Mouse (Mus musculus) liver, postnatal 0 days (tissue): ENCODE measurements around the gene Kri1. TPM values are rescaled to one million over a fixed set of nuclear protein-coding genes. Genes with fewer than 3 reads are reported as not detected.
"Not testable (repeated sequence)": the region's sequence is repeated elsewhere in the genome, so short reads cannot be mapped to it uniquely, and the experiment has no call there.

Experiments used
- ATAC-seq: fragments of 200-750 bp; cut with Nextera tagmentation; 2 replicates; pipeline ENCODE4 v1.8.0; 2017; ENCODE audit warnings: mild to moderate bottlenecking, moderate library complexity
- DNase-seq: peaks from one replicate; pipeline ENCODE4 v3.0.0-alpha.2; 2016
- H3K27ac ChIP-seq: fragments of 300-500 bp; sonication (generic); 2 replicates; pipeline ENCODE4 v1.5.1; 2014; ENCODE audit warnings: antibody characterized with exemption, moderate library complexity, mild to moderate bottlenecking, low read depth
- H3K27me3 ChIP-seq: fragments of 300-500 bp; sonication (generic); 2 replicates; pipeline ENCODE4 v1.6.1; 2014; ENCODE audit warnings: low read length, control low read depth, mixed read lengths; ENCODE audit not compliant: insufficient read depth
- H3K36me3 ChIP-seq: fragments of 300-500 bp; sonication (generic); replicated peaks from 2 replicates; pipeline ENCODE4 v1.6.1; 2014; ENCODE audit warnings: mild to moderate bottlenecking, control low read depth, low read length, moderate library complexity, mixed read lengths; ENCODE audit not compliant: insufficient read depth
- H3K4me1 ChIP-seq: fragments of 300-500 bp; sonication (generic); 2 replicates; pipeline ENCODE4 v1.6.1; 2014; ENCODE audit warnings: antibody characterized with exemption, mild to moderate bottlenecking, control low read depth; ENCODE audit not compliant: insufficient read depth
- H3K4me2 ChIP-seq: fragments of 300-500 bp; sonication (generic); 2 replicates; pipeline ENCODE4 v1.6.1; 2014; ENCODE audit warnings: low read depth, mild to moderate bottlenecking, low read length, moderate library complexity, mixed read lengths
- H3K4me3 ChIP-seq: fragments of 300-500 bp; sonication (generic); 2 replicates; pipeline ENCODE4 v1.5.1; 2014; ENCODE audit warnings: low read depth, low read length
- H3K9ac ChIP-seq: fragments of 300-500 bp; sonication (generic); replicated peaks from 2 replicates; pipeline ENCODE4 v1.6.1; 2014; ENCODE audit warnings: mild to moderate bottlenecking, moderate library complexity
- H3K9me3 ChIP-seq: fragments of 300-500 bp; sonication (generic); 2 replicates; pipeline ENCODE4 v1.6.1; 2016; ENCODE audit warnings: mild to moderate bottlenecking, control low read depth, low read length, mixed read lengths
- CTCF ChIP-seq: sonication (generic); IDR thresholded peaks from 2 replicates; pipeline ENCODE4 v1.5.1; 2016; ENCODE audit warnings: antibody characterized with exemption, low read depth
- EP300 ChIP-seq: IDR thresholded peaks from 2 replicates; pipeline ENCODE4 v1.6.1; 2016; ENCODE audit warnings: antibody characterized with exemption, low read depth, mild to moderate bottlenecking
- WGBS: fragments of 180-500 bp; shearing (Covaris S2); extraction: QIAGEN DNeasy Blood & Tissue Kit; methylation state at CpG from one replicate; pipeline ENCODE4 v1.1.7; 2014; ENCODE audit not compliant: insufficient replicate concordance; 5-methylcytosine and 5-hydroxymethylcytosine counted together
- polyA plus RNA-seq: library from polyadenylated mRNA; unstranded; fragments of >200 nt; fragmentation: Nextera tagmentation; extraction: Ambion mirVana; gene quantifications from 2 replicates; pipeline ENCODE4 v1.2.1, GENCODE M21; 2015

The Kri1 gene
- polyA plus RNA-seq, 1 experiment from 2014 or later = 5.3 TPM

DNA sequence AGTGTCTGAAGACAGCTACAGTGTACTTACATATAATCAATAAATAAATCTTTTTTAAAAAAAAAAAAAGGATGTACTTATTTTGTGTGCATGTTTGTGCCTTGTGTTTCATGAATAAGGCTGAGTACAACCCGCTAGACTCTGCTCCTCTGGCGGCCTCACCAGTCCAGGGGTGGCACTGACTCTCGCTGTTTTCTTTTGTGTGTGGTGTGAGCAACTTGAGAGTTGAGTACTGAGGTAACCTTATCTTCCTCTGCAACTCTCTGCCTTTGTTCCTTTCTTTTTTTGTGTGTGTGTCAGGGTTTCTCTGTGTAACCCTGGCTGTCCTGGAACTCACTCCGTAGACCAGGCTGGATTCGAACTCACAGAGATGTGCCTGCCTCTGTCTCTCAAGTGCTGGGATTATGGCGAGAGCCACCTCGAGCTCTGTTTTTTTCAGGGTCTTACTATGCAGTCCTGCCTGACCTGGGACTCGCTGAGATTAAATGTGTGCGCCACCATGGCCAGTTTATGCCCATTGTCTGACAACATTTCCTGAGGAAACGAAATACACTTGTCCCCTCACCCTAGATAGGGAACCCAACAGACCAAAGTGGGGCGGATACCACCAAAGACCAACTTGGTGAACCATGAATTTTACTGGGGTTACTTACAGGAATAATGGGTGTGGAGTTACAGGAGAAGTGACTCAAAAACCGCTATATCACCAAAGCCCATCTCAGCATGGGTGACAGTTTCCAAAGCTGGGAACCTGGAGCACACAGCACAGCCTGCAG lies 43.8 kb upstream of the Kri1 start:
- DNase-seq = no peak
- Histone ChIP-seq H3K27ac (no peak overlapping the region), H3K4me2 (no peak overlapping the region), H3K9ac (no peak overlapping the region), H3K9me3 (no peaks in the 10 kb centered on the region), H3K4me1 (peaks cover 32% of the 10 kb centered on the region), H3K27me3 (no peaks in the 10 kb centered on the region), H3K36me3 (no peaks in the 10 kb centered on the region), H3K4me3 (no peak overlapping the region)
- ATAC-seq = no peak
- TF ChIP-seq CTCF (no peak), EP300 (no peak)
- 54% methylated on average over 12 of the region's 12 CpGs for WGBS

DNA sequence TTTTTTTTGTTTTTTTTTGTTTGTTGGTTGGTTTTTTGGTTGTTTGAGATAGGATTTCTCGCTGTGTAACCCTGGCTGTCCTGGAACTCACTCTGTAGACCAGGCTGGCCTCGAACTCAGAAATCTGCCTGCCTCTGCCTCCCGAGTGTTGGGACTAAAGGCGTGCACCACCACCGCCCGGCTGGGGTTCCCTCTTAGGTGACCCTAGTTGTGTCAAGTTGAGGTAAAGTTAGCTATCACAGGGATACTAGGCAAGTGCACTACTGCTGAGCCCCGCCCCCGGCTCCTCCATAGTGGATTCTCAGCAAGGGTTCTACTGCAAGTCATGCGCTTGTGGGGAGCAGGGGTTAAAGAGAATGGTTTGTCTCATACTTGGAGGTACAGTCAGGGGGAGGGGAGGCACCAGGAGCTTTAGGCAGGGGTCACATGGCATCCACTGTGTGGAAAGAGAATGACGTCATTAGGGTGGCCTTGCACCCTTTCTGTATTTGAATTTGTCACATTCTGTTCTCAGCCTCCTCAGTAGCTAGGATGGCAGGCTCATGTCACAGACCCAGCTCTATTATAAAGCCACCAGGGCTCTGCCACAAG lies 42.0 kb upstream of the Kri1 start:
- 82% methylated on average over 10 of the region's 10 CpGs for WGBS
- peak; percentile 48; the same call in 1 of the 2 replicates for ATAC-seq

DNA sequence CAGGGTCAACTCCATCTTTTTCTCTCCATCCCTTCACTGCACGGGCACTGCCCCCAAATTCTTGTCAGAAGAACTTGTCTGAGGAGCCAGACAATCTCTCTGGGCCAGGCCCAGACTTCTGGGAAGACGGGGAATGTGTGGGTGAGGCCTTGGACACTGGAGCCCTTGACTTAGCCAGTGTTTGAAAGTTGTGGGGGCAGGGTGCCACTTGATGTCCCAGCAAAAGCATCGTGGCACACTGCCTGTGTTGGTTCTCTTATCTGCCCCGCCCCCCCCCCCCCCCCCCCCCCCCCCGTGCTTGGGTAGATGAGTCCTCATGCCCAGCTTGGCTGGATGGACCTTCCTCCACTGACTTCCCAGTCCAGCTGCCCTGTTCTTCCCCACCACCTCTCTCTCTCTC lies 41.3 kb upstream of the Kri1 start:
- H3K36me3 ChIP-seq = no peaks in the 10 kb centered on the region
- no peak overlapping the region for H3K27ac ChIP-seq
- no peak overlapping the region for H3K4me2 ChIP-seq
- no peaks in the 10 kb centered on the region for H3K27me3 ChIP-seq
- peaks cover 32% of the 10 kb centered on the region for H3K4me1 ChIP-seq
- H3K9ac ChIP-seq = no peak overlapping the region
- ATAC-seq (no peak), DNase-seq (no peak)
- H3K4me3 ChIP-seq = no peak overlapping the region
- no peak for TF ChIP-seq EP300
- TF ChIP-seq CTCF = no peak
- no peaks in the 10 kb centered on the region for H3K9me3 ChIP-seq
- 44% methylated on average over 3 of the region's 5 CpGs for WGBS

More for the DNA sequence above, 42.0 kb upstream of the Kri1 start:
- TF ChIP-seq EP300 (no peak), CTCF (no peak)
- peaks cover 32% of the 10 kb centered on the region for H3K4me1 ChIP-seq
- no peak overlapping the region for H3K4me2 ChIP-seq
- no peak overlapping the region for H3K27ac ChIP-seq
- DNase-seq = no peak
- no peaks in the 10 kb centered on the region for H3K27me3 ChIP-seq
- no peaks in the 10 kb centered on the region for H3K36me3 ChIP-seq
- H3K9ac ChIP-seq = no peak overlapping the region
- no peak overlapping the region for H3K4me3 ChIP-seq
- no peaks in the 10 kb centered on the region for H3K9me3 ChIP-seq

DNA sequence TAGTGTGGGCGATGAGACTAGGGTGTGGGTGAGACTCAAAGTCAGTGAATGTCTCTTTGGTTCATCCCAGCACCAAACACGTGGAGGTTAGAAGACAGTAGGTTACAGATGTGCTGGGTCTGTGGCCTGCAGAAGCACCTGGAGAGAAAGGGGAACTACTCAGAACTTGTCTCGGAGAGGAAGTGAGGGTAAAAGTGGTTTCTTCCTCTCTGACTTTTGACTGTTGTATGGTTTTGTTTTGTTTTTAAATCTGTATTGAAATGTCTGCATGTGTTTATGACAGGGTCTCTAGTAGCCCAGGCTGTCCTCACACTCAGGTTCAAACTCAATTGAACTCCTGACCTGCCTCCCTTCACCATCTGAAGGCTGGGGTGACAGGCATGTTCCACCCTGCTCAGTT lies 40.3 kb upstream of the Kri1 start:
- Histone ChIP-seq H3K4me2 (0 out of 2 replicates have a peak overlapping the region, but pooled peaks have one; percentile 32), H3K9me3 (no peaks in the 10 kb centered on the region), H3K4me3 (no peak overlapping the region; the same call in 1 of the 2 replicates), H3K27me3 (no peaks in the 10 kb centered on the region), H3K4me1 (peaks cover 32% of the 10 kb centered on the region), H3K27ac (peak overlapping the region; percentile 66), H3K36me3 (no peaks in the 10 kb centered on the region; the same call in 1 of the 2 replicates), H3K9ac (no peak overlapping the region)
- 25% methylated on average over 3 of the region's 3 CpGs for WGBS
- DNase-seq = no peak
- TF ChIP-seq EP300 (no peak), CTCF (no peak)
- peak; percentile 35; the same call in 1 of the 2 replicates for ATAC-seq

DNA sequence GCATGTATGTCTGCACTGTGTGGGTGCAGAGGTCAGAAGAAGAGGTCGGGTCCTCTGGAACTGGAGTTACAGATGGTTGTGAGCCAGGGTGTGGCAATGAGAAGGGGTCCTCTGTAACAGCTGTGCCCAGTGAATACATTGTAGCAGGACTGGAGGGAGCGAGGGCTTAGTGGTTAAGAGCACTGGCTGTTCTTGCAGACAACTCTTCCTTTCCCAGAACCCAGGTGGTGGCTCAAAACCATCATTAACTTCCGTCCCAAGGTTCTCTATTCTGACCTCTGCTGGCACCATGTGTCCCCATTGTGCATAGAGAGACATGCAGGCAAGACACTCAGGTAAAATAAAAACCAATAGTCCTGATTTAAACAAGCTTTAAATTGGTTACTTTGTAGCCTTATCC lies 39.8 kb upstream of the Kri1 start:
- Histone ChIP-seq H3K4me3 (no peak overlapping the region; the same call in 1 of the 2 replicates), H3K4me2 (0 out of 2 replicates have a peak overlapping the region, but pooled peaks have one; percentile 27), H3K9me3 (no peaks in the 10 kb centered on the region), H3K9ac (no peak overlapping the region), H3K27ac (peak overlapping the region; percentile 66), H3K27me3 (no peaks in the 10 kb centered on the region), H3K4me1 (peaks cover 27% of the 10 kb centered on the region), H3K36me3 (no peaks in the 10 kb centered on the region; the same call in 1 of the 2 replicates)
- 32% methylated on average over 3 of the region's 3 CpGs for WGBS
- no peak for DNase-seq
- ATAC-seq = no peak
- peak; percentile 31; the same call in 1 of the 2 replicates for TF ChIP-seq CTCF
- TF ChIP-seq EP300 = no peak

DNA sequence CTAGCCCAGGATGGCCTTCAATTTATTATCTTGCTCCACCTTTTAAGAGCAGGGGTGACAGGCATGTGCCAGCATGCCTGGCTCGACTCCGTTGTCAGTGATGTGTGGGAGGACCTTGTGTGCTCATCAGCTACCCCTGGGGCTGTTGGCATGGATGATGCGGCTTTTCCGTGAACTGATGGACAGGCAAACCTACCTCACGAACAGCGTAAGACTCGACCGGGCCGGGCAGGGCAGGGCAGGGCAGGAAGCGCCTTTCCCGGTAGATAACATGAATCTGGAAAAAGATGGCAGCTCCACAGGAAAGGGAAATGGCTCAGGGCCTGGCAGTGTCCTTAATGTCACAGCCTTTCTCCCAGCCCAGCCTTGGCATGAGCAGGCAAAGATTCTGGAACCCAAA lies 36.5 kb upstream of the Kri1 start:
- H3K9me3 ChIP-seq = no peaks in the 10 kb centered on the region

DNA sequence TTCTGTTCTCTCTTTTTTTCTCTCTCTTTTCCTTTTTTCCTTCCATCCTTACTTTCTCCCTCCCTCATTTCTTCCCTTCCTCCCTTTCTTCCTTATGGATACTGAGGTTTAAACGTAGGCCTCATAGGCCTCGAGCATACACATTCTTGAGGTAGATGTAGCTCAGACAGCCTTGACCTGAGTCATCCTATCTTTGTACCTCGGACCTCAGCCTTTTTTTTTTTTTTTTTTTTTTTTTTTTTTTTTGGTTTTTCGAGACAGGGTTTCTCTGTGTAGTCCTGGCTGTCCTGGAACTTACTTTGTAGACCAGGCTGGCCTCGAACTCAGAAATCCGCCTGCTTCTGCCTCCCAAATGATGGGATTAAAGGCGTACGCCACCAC lies 35.1 kb upstream of the Kri1 start:
- H3K9ac ChIP-seq, H3K9me3 ChIP-seq, H3K4me3 ChIP-seq, ATAC-seq, H3K36me3 ChIP-seq, H3K27ac ChIP-seq, H3K27me3 ChIP-seq, DNase-seq: not testable (repeated sequence)
- Histone ChIP-seq H3K4me2 (0 out of 2 replicates have a peak overlapping the region, but pooled peaks have one; percentile 11), H3K4me1 (peaks cover 28% of the 10 kb centered on the region)
- 69% methylated on average over 8 of the region's 8 CpGs for WGBS

More for the DNA sequence above, 36.5 kb upstream of the Kri1 start:
- ATAC-seq (no peak), DNase-seq (no peak)
- Histone ChIP-seq H3K4me2 (no peak overlapping the region), H3K27me3 (no peaks in the 10 kb centered on the region), H3K36me3 (no peaks in the 10 kb centered on the region; the same call in 1 of the 2 replicates), H3K27ac (no peak overlapping the region), H3K9ac (no peak overlapping the region), H3K4me1 (peaks cover 34% of the 10 kb centered on the region), H3K4me3 (no peak overlapping the region)
- WGBS = 60% methylated on average over 11 of the region's 11 CpGs
- TF ChIP-seq EP300 = no peak; the same call in 1 of the 2 replicates
- TF ChIP-seq CTCF = no peak
